Mouse (Mus musculus) large intestine, adult 2 months (tissue): ENCODE data around the gene Rhoa. TPM values are rescaled to one million over a fixed set of nuclear protein-coding genes. Genes with fewer than 3 reads are reported as not detected.

Experiments
- DNase-seq: peaks from one replicate; pipeline ENCODE4 v3.0.0-alpha.2; 2012; ENCODE audit warnings: low read depth, low spot score
- WGBS: fragments of 180-500 bp; shearing (Covaris S2); methylation state at CpG from one replicate; pipeline ENCODE4 v1.1.7; 2018; 5-methylcytosine and 5-hydroxymethylcytosine counted together
- polyA plus RNA-seq: library from polyadenylated mRNA; depleted of rRNA; stranded (reverse); fragments of >200 nt; gene quantifications from 2 replicates; pipeline ENCODE4 v1.2.3, GENCODE M21; 2012

Gene Rhoa
- polyA plus RNA-seq, 1 experiment: 145 TPM

DNA sequence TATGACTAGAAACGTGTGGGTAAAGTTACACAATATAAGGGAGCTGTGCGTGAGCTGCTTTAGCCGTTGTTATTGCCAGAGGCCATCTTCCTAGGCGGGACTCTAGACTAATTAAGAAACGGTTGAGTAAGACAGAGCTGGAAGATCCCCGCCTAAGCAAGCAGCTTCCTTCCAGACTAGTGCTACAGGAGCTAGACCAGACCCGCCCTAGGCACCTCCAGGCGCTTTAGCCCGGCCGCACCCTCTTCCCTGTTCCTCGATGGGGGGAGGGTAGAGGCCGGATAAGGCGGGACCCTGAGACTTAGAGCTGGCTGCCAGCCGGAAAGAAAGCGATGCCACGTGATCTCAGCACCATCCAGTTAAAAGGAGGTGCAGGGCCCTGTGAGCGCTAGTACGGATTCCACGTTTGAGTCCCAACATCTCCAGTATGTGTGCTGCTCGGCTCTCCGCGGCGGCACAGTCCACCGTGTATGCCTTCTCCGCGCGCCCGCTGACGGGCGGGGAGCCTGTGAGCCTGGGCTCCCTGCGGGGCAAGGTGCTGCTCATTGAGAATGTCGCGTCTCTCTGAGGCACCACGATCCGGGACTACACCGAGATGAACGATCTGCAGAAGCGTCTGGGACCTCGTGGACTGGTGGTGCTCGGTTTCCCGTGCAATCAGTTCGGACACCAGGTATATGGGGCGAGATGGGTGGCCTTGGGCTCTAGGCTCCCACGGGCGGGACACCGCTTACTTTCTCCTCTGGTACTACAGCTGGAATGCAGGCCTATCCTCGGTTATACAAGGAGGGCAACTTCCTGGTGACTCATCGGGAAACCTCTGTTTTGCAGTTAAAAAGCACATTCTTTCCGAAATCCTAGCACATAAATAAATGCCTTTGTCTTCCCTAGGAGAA lies 33.2 kb downstream of the Rhoa start, which contains the start of gene Gpx1:
TSS of gene Gpx1 (plus strand) at position 18 of the 896 bp plus-strand sequence.
- peak; percentile 98 for DNase-seq
- WGBS: under 1% methylated on average over 49 of the region's 49 CpGs

- WGBS: 3% methylated on average over 20 of the region's 20 CpGs
- DNase-seq: no peak
Observed at GRCm38 (mm10) chr9:108339886-108340257, 33.9 kb downstream of the Rhoa start.

DNA sequence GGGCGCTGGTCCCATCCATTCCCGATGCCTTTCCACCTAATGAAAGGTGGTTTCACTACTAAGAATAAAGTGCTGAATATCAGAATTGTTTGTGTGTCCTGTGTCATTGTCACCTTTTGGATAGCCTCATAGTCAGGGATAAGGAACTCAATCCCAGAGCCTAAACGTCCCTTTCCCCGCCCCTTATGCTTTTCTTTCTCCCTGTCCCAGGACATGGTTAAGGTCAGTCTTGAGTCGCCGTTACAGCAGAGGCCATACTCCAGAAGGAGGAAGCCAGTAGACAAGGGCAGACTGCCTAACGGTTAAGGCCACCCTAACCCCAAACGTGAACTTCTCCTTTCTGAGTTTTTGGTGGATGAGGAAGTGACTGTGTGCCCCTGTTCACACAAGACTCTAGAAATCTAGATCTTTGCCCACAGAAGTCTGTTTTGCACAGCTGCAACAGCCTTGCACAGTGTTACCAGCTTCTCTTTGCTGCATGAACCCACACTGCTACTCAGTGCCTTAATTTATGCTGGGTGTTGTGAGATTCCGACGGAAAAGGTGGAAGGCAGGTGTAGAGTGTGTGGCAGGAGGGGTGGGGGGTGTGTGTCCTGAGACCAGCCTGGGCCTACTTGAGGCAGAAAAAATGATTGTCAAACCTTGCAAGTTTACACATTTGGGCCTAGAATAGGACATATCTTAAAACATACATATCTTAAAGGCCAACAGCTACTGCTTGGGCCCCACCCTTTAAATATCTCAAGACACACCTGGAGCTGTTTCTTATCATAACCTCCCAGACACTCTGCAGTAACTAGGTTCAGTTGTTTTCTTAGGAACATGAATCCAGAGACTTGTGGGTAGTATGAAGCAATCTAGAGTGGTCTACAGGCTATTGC lies 34.6 kb downstream of the Rhoa start:
- 20% methylated on average over 10 of the region's 10 CpGs for WGBS
- peak; percentile 31 for DNase-seq

GRCm38 (mm10) chr9:108341139-108341475 lies 35.2 kb downstream of the Rhoa start:
- 31% methylated on average over 5 of the region's 5 CpGs for WGBS
- peak; percentile 16 for DNase-seq

DNA sequence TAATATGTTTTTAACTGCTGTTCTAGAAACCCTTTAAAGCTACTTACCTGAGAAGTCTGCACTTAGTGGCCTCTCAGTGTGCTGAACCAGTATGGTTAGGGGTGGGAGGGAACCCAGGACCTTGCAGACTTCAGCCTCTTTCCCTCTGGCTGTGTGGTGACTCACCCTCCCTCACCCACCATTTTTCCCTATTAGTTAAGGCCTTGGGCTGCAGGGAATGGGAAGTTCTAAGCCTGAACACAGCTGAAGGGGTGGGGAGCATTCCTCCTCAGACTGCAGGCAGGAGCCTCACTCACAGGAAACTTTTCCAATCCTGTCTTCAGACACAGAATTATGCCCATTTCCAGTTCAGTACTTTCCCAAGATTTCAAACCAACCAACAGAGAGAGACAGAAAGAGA lies 35.9 kb downstream of the Rhoa start:
- peak; percentile 16 for DNase-seq

DNA sequence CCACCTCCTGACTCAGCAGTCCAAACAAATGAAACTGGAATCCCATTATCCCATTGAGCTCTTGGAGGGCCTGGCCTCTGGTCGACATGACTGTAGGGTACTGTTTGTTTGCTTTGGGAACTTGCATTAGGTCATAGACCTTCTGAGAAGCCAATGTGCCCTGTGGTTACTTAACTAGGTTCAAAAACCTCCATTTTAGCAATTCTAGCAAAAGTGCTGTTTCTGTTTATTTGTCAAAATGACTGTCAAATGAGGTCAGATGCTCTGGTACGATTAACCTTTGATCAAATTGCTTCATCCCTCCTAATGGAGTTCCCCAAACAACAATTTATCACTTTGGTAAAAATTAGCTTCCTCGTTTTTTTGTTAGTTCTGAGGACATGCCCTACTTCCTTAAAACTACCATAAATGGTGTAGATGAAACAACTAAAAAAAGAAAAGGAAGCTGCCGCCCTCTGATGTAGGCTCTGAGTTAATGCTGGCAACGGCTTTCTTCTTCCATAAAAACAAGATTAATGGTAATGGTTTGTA lies 36.4 kb downstream of the Rhoa start:
- 4% methylated on average over 5 of the region's 5 CpGs for WGBS
- DNase-seq: peak; percentile 18

DNA sequence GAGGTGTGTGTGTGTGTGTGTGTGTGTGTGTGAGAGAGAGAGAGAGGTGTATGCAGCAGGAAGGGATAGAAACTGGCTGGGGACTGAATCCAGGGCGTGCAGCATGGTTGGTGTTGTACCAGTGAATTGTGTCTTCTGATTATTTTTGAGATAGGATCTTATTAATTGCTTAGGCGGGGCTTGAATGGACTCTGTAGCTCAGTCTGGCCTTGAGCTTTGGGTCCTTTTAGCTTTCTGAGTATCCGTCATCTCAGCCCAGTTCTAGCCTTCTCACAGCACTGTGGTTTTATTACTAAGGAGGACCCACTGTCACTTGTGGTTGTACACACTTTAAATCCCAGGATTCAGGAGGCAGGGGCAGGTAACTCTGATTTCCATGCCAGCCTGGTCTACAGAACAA lies 37.4 kb downstream of the Rhoa start:
- DNase-seq: no peak
- 64% methylated on average over 3 of the region's 3 CpGs for WGBS

- WGBS: 97% methylated on average over 1 of the region's 1 CpGs
- DNase-seq: no peak
Observed at GRCm38 (mm10) chr9:108343835-108344234, 37.9 kb downstream of the Rhoa start.

DNA sequence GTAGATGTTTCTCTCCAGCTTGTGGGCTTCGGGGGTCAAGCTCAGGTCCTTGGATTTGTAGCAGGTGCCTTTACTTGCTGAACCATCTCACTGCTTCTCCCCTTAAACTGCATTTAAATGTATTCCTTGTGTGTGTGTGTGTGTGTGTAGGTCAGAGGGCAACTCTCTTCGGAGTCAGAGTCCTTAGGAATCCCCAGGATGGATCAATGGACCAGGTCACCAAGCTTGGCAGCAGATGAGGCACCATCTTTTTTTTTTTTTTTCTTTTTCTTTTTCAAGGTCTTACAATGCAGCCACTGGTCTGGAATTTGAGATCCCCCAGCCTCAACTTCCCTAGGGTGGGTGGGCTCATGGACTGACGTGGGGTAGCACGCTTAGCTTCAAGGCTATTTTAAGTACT lies 38.5 kb downstream of the Rhoa start:
- DNase-seq: no peak
- 87% methylated on average over 4 of the region's 4 CpGs for WGBS

DNA sequence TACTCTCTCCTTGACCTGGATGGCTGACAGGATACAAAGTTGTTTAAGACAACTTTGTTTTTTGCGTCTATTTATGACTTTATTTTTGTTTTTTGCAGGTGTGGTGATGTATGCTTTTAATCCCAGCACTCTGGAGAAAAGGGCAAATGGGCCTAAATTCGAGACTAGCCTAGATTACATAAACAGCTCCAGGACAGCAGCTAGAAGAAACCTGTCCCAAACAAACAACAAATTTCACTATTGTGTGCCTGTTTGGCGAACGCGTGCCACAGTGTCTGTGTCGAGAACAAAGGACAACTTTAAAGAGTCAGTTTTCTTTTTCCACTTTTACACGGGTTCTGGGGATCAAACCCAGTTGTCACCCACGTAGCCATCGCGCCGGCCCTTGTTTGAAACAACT lies 41.1 kb downstream of the Rhoa start:
- no peak for DNase-seq
- WGBS: 2% methylated on average over 11 of the region's 11 CpGs

GRCm38 (mm10) chr9:108347540-108348289 lies 41.8 kb downstream of the Rhoa start, which contains the start of gene Usp4:
Gene Usp4, plus strand, starts transcription at chr9:108347853.
- WGBS: 1% methylated on average over 68 of the region's 75 CpGs
- DNase-seq: peak; percentile 55

GRCm38 (mm10) chr9:108348290-108348680 lies 42.4 kb downstream of the Rhoa start:
- no peak for DNase-seq
- under 1% methylated on average over 14 of the region's 14 CpGs for WGBS

GRCm38 (mm10) chr9:108349727-108350126 lies 43.8 kb downstream of the Rhoa start:
- WGBS: 85% methylated on average over 4 of the region's 4 CpGs
- DNase-seq: no peak

DNA sequence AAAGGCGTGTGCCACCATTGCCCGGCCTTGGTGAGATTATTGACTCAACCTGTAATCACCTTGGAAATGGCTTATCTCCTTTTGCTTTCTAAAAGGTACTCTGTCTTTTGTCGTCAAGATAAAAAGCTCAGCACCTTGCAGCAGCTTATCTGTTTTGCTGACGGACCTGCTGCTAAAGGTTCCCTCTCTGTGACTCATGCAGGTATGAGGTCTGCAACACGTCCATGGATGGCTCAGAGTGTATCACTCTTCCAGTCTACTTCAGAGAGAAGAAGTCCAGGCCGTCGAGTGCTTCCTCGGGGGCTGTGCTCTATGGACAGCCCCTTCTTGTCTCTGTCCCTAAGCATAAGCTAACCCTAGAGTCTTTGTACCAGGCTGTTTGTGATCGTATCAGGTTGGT lies 72.3 kb downstream of the Rhoa start:
- 75% methylated on average over 9 of the region's 9 CpGs for WGBS
- DNase-seq: no peak

DNA sequence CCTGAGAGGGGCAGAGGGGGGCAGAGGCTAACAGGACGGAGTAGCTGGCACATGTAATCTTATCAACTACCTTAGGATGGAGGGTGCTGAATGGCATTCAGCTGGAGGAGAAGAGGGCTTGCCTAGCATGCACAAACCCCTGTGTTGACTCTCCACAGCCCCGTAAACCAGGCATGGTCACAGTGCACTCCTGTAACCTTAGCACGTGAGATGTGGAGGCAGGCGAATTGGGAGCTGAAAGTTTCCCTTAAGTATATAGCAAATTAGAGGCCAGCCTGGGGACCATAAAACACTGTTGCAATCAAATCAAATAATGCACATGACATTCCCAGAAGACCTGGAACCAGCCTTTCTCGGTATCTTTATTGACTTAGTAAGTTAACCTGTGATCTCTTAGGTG lies 72.8 kb downstream of the Rhoa start:
- no peak for DNase-seq
- WGBS: 61% methylated on average over 5 of the region's 5 CpGs

DNA sequence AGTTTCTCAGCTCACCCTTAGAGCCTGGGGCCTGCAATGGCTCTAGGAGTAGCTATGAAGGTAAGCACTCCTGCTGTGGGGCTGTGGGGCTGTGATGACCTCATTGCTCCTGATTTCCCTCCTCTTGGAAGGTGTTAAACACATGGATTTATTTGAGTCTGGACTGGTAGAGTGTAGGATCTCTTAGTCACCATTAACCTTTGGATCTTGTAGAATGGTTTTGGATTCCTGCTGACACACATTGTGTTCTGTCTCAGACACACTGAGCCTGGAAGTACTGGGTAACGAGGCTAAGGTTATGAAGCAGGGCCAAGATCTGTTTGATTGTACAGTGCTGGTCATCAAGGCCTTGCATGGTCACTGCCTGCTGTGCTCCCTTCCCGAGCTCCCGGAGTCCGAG lies 73.4 kb downstream of the Rhoa start:
- 91% methylated on average over 4 of the region's 4 CpGs for WGBS
- no peak for DNase-seq

GRCm38 (mm10) chr9:108381382-108381781 lies 75.5 kb downstream of the Rhoa start:
- no peak for DNase-seq
- 94% methylated on average over 9 of the region's 9 CpGs for WGBS

DNA sequence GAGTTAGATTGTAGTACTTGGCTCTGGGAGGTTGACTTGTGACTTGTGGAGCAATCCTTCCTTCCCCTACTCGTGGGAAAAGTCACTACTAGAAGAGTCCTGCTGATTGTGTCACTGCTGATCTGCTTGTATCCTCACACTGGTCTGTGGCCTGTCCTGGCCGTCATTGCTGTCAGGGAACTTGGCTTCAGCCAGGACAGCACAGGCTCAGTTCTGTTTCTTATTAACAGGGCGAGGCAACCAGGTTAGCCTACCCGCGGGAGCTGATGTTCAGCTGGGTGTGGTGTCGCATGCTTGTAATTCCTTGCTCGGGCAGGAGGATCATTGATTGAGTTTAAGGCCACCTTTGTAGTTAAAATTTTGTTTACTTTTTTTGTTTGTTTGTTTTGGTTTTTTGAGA lies 79.1 kb downstream of the Rhoa start:
- no peak for DNase-seq
- 48% methylated on average over 7 of the region's 7 CpGs for WGBS

- 86% methylated on average over 4 of the region's 4 CpGs for WGBS
- DNase-seq: no peak
Observed at GRCm38 (mm10) chr9:108386816-108387215, 80.9 kb downstream of the Rhoa start.
